Mouse (Mus musculus) CD4-positive, CD25-positive, alpha-beta regulatory T cell, adult 9 weeks (primary cell): ENCODE results near the gene Zbtb41. TPM values are rescaled to one million over a fixed set of nuclear protein-coding genes. Genes with fewer than 3 reads are reported as not detected.

Experiments
- polyA plus RNA-seq: library from polyadenylated mRNA; unstranded; fragments of 100-300 nt; shearing (Covaris generic); gene quantifications from one replicate; pipeline ENCODE4 v1.2.1, GENCODE M21; 2017

Gene Zbtb41
- 11.2 TPM for polyA plus RNA-seq

GRCm38 (mm10) chr1:139421875-139422791 is at the start of gene Zbtb41:
Zbtb41 (plus strand) TSS chr1:139422288.

DNA sequence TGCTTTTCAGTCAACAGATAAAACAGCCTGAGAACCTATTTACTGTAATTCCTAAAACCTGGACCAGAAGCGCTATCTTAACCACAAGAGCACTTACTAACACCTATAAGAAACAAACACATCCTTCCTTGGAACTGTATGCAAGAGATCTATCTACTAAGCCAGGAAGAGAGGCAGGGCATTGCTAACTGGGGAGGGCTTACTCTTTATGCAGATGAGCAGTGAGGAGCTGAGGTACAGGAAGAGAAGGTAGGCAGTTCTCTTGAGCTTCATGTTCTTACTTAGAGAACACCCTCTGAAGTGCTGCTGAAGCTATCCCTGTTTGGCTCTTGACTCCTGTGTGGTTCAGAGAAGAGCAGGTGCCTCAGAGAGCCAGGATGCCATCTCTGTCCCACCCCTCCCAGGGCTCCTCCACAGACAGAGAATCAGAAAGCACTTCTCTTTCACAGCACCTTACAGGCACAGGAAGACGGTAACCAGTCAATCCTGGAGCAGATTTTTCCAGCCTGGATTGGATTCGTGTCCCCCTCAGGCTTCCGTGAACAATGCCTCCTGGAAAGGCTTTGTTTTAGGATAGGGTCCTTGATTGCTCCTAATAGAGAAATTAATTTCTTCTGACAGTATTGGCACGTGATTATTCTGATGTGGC is 45.3 kb upstream of the Zbtb41 start, which contains the start of gene Crb1:
Crb1 (minus strand) TSS at position 463 of the 649 bp plus-strand sequence.

GRCm38 (mm10) chr1:139454340-139455225 is 32.5 kb downstream of the Zbtb41 start, which contains the start of gene Aspm:
Aspm (plus strand) TSS chr1:139454772.

DNA sequence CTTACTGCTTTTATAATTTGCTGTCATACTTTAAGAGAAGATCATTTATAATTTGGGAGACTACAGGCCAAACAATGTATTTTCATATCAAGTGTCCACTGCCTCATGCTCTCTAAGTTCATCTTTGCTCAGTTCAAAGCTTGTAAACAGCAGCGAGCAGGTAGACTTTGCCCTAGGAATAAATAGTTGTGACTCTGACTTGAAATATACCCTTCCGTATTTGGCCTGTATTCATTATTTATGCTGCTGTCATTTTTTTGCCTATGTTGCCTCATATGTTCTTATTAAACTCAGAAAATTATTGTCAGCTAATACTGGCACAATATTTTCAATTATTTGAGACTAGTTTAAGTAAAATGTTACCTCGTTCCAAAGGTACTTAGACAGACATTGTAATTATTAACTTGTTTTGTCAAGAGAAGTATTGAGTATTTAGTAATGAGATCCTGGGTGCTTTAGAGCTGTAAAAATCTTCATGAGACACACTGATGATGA is 79.2 kb downstream of the Zbtb41 start, which contains the start of gene F13b:
F13b (plus strand) TSS at position 445 of the 495 bp plus-strand sequence.

Other genes starting within 250 kb of the Zbtb41 start
- 0.06 TPM for gene Crb1, start 45.2 kb upstream of the Zbtb41 start, polyA plus RNA-seq
- 0.69 TPM for gene Aspm, start 32.5 kb downstream of the Zbtb41 start, polyA plus RNA-seq
- not detected for gene F13b, start 79.4 kb downstream of the Zbtb41 start, polyA plus RNA-seq
- not detected for gene Cfhr1, start 138.0 kb downstream of the Zbtb41 start, polyA plus RNA-seq